Mouse (Mus musculus): Measurements from ENCODE around the gene Gm40193.
"Not testable (repeated sequence)": the region's sequence is repeated elsewhere in the genome, so short reads cannot be mapped to it uniquely, and the experiment has no call there.

The Gm40193 gene

GRCm38 (mm10) chr11:70539877-70540587, 7.3 kb upstream of the Gm40193 start, which contains the start of gene Pld2:
Gene Pld2, plus strand, starts transcription at chr11:70540064.
- peak; percentile 83 for DNase-seq

GRCm38 (mm10) chr11:70539423-70539822, 6.7 kb upstream of the Gm40193 start:
- no peak for DNase-seq

GRCm38 (mm10) chr11:70531065-70531464, 1.7 kb downstream of the Gm40193 start:
- DNase-seq = not testable (repeated sequence)

- no peak for DNase-seq
Observed at GRCm38 (mm10) chr11:70528610-70529009, 4.1 kb downstream of the Gm40193 start.

GRCm38 (mm10) chr11:70526211-70526610, 6.5 kb downstream of the Gm40193 start:
- DNase-seq = no peak

- DNase-seq = no peak
Observed at GRCm38 (mm10) chr11:70525726-70526125, 7.0 kb downstream of the Gm40193 start.

- peak; percentile 87 for DNase-seq
Observed at GRCm38 (mm10) chr11:70525184-70525678, 7.5 kb downstream of the Gm40193 start, which contains the start of gene Psmb6. Gene Psmb6, plus strand, starts transcription at chr11:70525367.

- DNase-seq = no peak
Observed at GRCm38 (mm10) chr11:70524782-70525181, 8.0 kb downstream of the Gm40193 start.

GRCm38 (mm10) chr11:70523306-70523989, 9.3 kb downstream of the Gm40193 start:
- not testable (repeated sequence) for DNase-seq

GRCm38 (mm10) chr11:70520178-70520769, 12.5 kb downstream of the Gm40193 start:
- DNase-seq = peak; percentile 42

- no peak for DNase-seq
Observed at GRCm38 (mm10) chr11:70518923-70519322, 13.8 kb downstream of the Gm40193 start, which contains the start of gene Gltpd2. Gene Gltpd2, plus strand, starts transcription at chr11:70519196.

- DNase-seq = no peak
Observed at GRCm38 (mm10) chr11:70518436-70518835, 14.3 kb downstream of the Gm40193 start.

- DNase-seq = no peak
Observed at GRCm38 (mm10) chr11:70516352-70516751, 16.4 kb downstream of the Gm40193 start.

GRCm38 (mm10) chr11:70514288-70514687, 18.5 kb downstream of the Gm40193 start, which contains the start of gene Vmo1:
Gene Vmo1, minus strand, starts transcription at chr11:70514616.
- DNase-seq = no peak

GRCm38 (mm10) chr11:70513520-70513919, 19.2 kb downstream of the Gm40193 start:
- DNase-seq = no peak

GRCm38 (mm10) chr11:70512709-70513342, 19.9 kb downstream of the Gm40193 start:
- no peak for DNase-seq

GRCm38 (mm10) chr11:70511825-70512224, 20.9 kb downstream of the Gm40193 start:
- DNase-seq = no peak

GRCm38 (mm10) chr11:70511242-70511641, 21.5 kb downstream of the Gm40193 start:
- no peak for DNase-seq

- DNase-seq = peak; percentile 52
Observed at GRCm38 (mm10) chr11:70509753-70510564, 22.8 kb downstream of the Gm40193 start.

GRCm38 (mm10) chr11:70506962-70507515, 25.7 kb downstream of the Gm40193 start:
- DNase-seq = no peak

GRCm38 (mm10) chr11:70506385-70506784, 26.4 kb downstream of the Gm40193 start:
- peak; percentile 58 for DNase-seq

GRCm38 (mm10) chr11:70504970-70505369, 27.8 kb downstream of the Gm40193 start, which contains the start of gene Tm4sf5:
Gene Tm4sf5, plus strand, starts transcription at chr11:70505244.
- DNase-seq = no peak

Data from right cerebral cortex, postnatal 14 days (tissue).